Mouse (Mus musculus) forelimb bud, embryonic 11.5 days (tissue): Measurements from ENCODE around the gene Runx2.
A peak's percentile ranks its signal among the peaks of the same experiment; 100 is the strongest.

Experiments
- DNase-seq: peaks from one replicate; pipeline ENCODE4 v3.0.0-alpha.2; 2012; ENCODE audit warnings: low read depth, low spot score

Runx2 gene

GRCm38 (mm10) chr17:44768522-44768921 is 46.1 kb downstream of the Runx2 start:
- DNase-seq = peak; percentile 70

DNA sequence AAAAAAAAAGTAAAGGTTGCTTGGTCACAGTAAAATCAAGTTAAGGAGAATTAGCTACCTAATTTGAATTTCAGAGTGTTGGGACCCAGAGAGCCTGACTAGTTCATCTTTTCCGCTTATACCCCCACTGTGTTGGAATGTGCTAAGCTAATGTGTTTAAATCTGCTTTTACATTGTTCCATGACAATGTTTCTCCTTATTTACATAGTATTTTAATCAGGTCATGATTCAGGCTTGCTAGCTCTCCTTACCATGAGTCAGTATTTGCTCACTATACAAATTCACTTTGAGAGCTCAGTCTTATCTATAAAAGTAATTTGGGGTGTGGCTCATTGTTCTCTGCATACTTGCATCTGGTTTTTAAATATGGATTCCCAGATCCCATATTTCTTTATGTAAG is 47.2 kb downstream of the Runx2 start:
- no peak for DNase-seq

GRCm38 (mm10) chr17:44766975-44767374 is 47.6 kb downstream of the Runx2 start:
- no peak for DNase-seq

- no peak for DNase-seq
Measured at GRCm38 (mm10) chr17:44766318-44766717, 48.3 kb downstream of the Runx2 start.

DNA sequence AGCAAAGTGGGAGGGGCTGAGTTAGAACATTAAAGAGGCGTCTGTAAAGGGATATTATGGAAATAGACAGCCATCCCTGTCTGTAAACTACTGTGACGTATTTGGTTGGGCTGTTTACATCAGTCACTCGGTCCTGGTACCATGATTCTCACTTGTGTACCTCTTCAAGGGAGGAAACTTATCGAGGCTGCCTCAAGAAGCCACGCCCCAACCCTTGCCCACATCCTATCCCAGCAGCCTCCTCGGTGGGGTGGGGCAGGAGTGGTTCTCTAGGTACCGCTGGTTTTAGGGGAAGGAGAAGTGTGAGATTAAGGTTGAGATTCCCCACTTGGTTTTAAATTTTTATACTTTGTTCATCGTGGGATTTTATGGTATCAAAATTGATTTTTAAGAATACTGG is 69.2 kb downstream of the Runx2 start:
- DNase-seq = no peak

- DNase-seq = no peak
Measured at GRCm38 (mm10) chr17:44743780-44744179, 70.8 kb downstream of the Runx2 start.

DNA sequence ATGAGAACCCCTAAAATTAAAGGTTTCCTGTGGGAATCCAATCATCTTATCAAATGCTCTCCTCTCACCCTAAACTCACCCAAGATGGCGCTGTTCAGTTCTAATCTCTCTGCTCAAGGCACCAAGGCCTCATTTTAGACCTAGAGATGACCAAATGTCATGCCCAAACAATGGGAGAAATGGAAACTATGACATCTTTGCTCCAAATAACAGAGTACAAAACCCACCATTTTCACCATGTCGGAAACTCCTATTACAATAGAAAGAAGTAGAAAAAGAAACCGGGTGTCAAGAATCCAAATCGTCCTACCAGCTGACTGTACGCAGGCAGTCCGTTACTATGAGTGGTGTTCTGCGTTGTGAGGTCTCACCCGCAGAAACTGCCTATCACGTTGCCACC is 72.4 kb downstream of the Runx2 start:
- no peak for DNase-seq

DNA sequence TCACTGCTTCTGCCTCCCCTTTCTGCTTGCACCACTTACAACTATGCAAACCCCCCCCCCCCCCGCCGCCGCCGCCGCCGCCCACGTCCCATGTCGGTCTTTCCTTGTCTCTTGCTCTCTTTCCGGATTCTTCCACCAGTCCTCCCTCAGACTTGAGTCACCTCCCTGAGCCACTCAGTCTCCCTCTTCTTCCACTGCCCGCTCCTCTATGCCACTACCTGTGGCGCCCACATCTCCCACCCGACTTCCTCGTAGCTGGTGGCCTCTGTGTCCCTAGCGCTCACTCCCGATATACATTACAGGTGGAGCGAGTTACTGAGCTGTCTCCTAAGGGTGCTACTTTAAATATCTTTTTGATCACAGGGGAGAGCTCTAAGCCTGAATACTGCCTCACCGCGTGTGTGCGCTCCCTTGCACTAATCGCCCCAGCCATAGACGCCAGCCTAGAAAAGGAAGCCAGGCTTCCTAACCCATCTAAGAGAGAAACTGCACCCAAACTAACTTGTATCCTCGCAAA is 76.4 kb downstream of the Runx2 start:
- DNase-seq = no peak

GRCm38 (mm10) chr17:44737275-44738120 is 77.1 kb downstream of the Runx2 start:
- DNase-seq = peak; percentile 30

- peak; percentile 59 for DNase-seq
Measured at GRCm38 (mm10) chr17:44735991-44736561, 78.5 kb downstream of the Runx2 start.

- peak; percentile 27 for DNase-seq
Measured at GRCm38 (mm10) chr17:44735223-44735990, 79.2 kb downstream of the Runx2 start.

DNA sequence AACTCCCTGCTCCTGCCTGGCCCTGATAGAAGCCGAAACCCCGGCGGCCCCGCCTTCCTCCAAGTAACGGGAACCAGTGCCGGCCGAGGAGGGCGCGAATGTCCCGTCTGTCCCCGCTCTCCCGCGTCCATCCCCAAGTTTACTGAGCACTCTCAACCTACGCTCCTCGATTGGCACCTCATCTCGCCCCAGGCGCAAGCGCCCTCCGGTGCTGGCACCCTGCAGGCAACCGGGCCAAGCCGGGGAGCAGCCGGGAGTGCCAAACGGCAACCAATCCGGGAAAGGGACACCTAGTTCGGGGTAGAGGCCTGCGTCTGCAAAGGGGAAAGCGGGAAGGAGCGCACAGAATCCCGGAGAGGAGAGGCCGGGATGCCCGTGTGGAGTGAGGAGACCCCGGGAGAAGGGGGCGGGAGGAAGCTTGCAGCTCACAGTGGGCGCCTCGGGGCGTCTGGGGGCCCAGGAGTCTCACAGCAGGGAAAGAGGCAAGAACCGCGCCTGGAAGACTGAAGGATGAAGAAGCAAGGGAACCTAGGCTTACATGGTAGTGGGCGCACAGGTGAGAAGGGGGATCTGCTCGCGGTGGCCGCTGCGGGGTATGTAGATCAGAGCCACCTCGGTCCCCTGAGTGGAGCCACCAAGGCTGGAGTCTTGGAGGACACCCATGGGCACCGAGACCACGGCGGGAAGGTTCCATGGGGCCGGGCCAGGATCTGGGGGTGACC is 79.9 kb downstream of the Runx2 start:
- DNase-seq = peak; percentile 20

DNA sequence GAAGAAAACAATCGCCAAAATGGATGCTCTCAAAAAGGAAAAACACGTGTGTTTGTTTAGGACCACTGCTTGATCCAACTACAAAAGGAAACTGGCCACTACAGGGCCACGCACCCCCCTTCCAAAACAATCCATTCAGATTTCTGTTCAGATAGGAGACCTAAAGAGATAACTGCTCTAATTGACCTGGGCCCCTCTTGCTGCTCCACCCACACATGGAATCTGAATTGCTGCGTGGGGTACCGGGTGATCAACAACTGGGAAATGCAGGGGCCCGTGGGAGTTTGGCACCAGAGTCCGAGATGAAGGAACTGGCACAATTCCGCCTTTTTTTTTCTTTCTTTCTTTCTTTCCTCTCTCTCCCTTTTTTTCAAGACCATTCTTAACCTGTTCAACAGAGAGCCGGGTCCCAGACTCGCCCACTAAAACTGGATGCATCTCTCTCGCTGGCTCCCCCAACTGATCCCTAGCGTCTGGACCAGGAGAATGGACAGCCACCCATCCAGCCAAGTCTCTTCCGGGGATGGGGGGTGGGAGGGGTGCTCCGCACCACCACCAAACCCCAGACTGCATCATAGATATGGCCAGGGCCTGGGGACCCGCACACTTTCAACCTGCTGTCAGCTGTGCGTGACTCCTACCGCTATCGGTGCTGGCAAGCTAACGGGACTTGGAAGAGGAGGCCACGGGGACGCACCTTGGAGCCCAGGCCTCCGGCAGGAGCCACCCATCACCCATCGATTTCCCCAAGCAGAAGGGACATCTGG is 80.9 kb downstream of the Runx2 start:
- DNase-seq = no peak

GRCm38 (mm10) chr17:44728464-44728863 is 86.1 kb downstream of the Runx2 start:
- DNase-seq = no peak

DNA sequence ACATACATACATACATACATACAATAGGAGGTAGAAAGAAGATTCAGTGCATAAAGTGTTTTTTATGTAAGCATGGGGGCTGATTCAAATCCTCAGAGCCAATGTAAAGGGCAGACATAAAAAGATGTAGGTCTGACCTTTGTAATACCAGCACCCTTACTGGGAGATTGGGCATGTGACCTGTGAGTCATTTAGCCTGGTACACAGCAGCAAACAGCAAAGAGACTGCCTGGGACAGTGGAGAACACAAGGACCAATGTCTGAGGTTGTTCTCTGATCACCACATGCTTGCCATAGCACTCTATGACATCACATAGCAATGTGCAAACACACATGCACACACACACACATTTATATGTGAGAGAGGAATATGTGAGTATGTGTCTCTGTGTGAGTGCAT is 86.9 kb downstream of the Runx2 start:
- no peak for DNase-seq

DNA sequence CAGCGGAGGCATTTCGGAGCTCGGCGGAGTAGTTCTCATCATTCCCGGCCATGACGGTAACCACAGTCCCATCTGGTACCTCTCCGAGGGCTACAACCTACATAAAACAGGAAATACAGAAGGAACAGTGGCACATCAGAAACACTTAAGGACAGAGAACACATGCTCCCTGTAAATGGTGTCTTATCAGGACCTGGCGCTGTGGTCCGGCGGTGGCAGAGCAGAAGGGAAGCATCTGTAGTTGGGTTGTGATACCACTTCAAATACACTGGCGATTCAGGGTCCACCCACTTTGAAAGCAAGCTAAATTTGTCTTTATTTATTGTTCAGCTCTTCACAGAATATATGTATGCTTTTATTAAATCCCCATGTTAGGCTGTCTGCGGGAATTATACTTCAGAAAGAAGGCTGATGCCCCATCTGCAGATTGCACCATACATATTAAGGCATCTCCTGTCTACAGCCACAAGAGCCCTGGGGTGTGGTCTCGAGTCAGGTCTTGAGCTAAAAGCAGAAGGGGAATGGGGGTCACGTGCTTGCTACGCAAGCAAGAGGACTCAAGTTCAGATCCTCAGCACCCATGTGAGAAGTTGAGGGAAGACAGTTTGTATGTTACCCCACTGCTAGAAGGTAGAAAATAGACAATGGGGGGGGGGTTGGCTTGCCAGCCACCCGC is 89.7 kb downstream of the Runx2 start:
- no peak for DNase-seq

DNA sequence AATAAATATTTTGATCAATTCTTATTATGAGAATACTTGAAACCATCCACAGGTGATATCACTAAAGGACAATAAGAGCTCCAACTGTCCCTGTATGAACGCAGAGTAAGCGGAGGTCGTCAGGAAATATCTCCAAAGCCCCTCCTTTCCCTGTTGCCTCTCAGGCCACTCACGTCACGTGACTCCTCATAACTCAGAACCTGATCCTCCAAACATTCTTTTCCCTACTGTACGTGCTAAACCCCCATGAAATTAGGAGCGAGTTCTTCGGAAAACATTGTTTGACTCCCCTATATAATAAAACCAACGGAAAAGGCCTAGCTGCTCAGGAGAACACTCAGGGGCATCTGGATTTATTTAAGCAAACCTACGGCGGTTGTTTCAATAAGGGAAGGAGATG is 90.3 kb downstream of the Runx2 start:
- no peak for DNase-seq

GRCm38 (mm10) chr17:44722103-44722792 is 92.3 kb downstream of the Runx2 start:
- DNase-seq = no peak

GRCm38 (mm10) chr17:44718591-44718990 is 96.0 kb downstream of the Runx2 start:
- no peak for DNase-seq

DNA sequence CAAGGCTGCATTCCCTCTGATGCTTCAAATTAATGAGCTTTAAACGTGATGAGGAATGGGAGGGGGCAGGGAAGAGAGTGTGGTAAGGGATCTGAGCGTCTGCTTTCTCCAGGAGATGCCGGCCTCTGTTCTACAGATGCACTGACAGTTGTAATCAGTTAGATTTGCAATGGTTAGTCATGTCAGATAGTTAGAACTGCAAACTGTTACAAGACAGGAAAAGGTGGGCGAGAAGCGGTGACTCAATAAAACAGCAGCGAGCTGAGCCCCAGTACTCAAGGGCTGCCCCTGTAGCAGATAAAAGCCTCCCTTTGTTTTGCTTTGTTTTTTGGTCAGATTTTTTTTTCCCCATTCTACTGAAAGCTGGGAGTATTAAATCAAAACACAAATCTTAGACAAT is 96.6 kb downstream of the Runx2 start:
- DNase-seq = no peak
